Mouse (Mus musculus): ENCODE measurements around the gene Ptprn. TPM values are rescaled to one million over a fixed set of nuclear protein-coding genes. Genes with fewer than 3 reads are reported as not detected.
A peak's percentile ranks its signal among the peaks of the same experiment; 100 is the strongest.

Gene Ptprn
- total RNA-seq, 2 experiments from 2014 or later: not detected

GRCm38 (mm10) chr1:75208967-75209678 lies 55.2 kb downstream of the Ptprn start:
- peak; percentile 17; the same call in 1 of the 2 replicates for ATAC-seq (replicated peaks; ENCODE audit: low FRiP score, poor library complexity, severe bottlenecking)

GRCm38 (mm10) chr1:75201236-75201635 lies 63.1 kb downstream of the Ptprn start:
- ATAC-seq (replicated peaks; ENCODE audit: low FRiP score, poor library complexity, severe bottlenecking): no peak

Other genes with a start within 250 kb of the Ptprn start
- 5.8 and 12.2 TPM in 2 replicates for gene Nhej1, start 139.3 kb downstream of the Ptprn start, total RNA-seq (2015; ENCODE audit: low replicate concordance)
- gene Nhej1, start 139.3 kb downstream of the Ptprn start, total RNA-seq (2017; ENCODE audit: low replicate concordance): 10.5 and 11.0 TPM in 2 replicates
- not detected in 2 replicates for gene Slc23a3, start 130.6 kb downstream of the Ptprn start, total RNA-seq (2015; ENCODE audit: low replicate concordance)
- not detected in 2 replicates for gene Slc23a3, start 130.6 kb downstream of the Ptprn start, total RNA-seq (2017; ENCODE audit: low replicate concordance)
- gene Cnppd1, start 121.8 kb downstream of the Ptprn start, total RNA-seq (2015; ENCODE audit: low replicate concordance): 28.5 and 33.5 TPM in 2 replicates
- 66.4 and 76.2 TPM in 2 replicates for gene Cnppd1, start 121.8 kb downstream of the Ptprn start, total RNA-seq (2017; ENCODE audit: low replicate concordance)
- 145 and 163 TPM in 2 replicates for gene Retreg2, start 121.7 kb downstream of the Ptprn start, total RNA-seq (2015; ENCODE audit: low replicate concordance)
- gene Retreg2, start 121.7 kb downstream of the Ptprn start, total RNA-seq (2017; ENCODE audit: low replicate concordance): 133 and 149 TPM in 2 replicates
- 43.6 and 75.0 TPM in 2 replicates for gene Zfand2b, start 95.9 kb downstream of the Ptprn start, total RNA-seq (2015; ENCODE audit: low replicate concordance)
- 54.6 and 69.4 TPM in 2 replicates for gene Zfand2b, start 95.9 kb downstream of the Ptprn start, total RNA-seq (2017; ENCODE audit: low replicate concordance)
- 198 and 219 TPM in 2 replicates for gene Abcb6, start 84.1 kb downstream of the Ptprn start, total RNA-seq (2015; ENCODE audit: low replicate concordance)
- gene Abcb6, start 84.1 kb downstream of the Ptprn start, total RNA-seq (2017; ENCODE audit: low replicate concordance): 116 and 174 TPM in 2 replicates
- 5.9 and 7.6 TPM in 2 replicates for gene Ankzf1, start 72.4 kb downstream of the Ptprn start, total RNA-seq (2015; ENCODE audit: low replicate concordance)
- gene Ankzf1, start 72.4 kb downstream of the Ptprn start, total RNA-seq (2017; ENCODE audit: low replicate concordance): 8.9 and 10.0 TPM in 2 replicates
- 29.2 and 39.4 TPM in 2 replicates for gene Atg9a, start 72.3 kb downstream of the Ptprn start, total RNA-seq (2015; ENCODE audit: low replicate concordance)
- gene Atg9a, start 72.3 kb downstream of the Ptprn start, total RNA-seq (2017; ENCODE audit: low replicate concordance): 38.8 and 54.5 TPM in 2 replicates
- 23.1 and 23.9 TPM in 2 replicates for gene Glb1l, start 53.7 kb downstream of the Ptprn start, total RNA-seq (2015; ENCODE audit: low replicate concordance)
- 14.2 and 43.3 TPM in 2 replicates for gene Glb1l, start 53.7 kb downstream of the Ptprn start, total RNA-seq (2017; ENCODE audit: low replicate concordance)
- 96.0 and 112 TPM in 2 replicates for gene Stk16, start 53.7 kb downstream of the Ptprn start, total RNA-seq (2015; ENCODE audit: low replicate concordance)
- 82.3 and 141 TPM in 2 replicates for gene Stk16, start 53.7 kb downstream of the Ptprn start, total RNA-seq (2017; ENCODE audit: low replicate concordance)
- 474 and 550 TPM in 2 replicates for gene Tuba4a, start 44.6 kb downstream of the Ptprn start, total RNA-seq (2015; ENCODE audit: low replicate concordance)
- 246 TPM in 2 replicates for gene Tuba4a, start 44.6 kb downstream of the Ptprn start, total RNA-seq (2017; ENCODE audit: low replicate concordance)
- not detected in 2 replicates for gene A630095N17Rik, start 32.4 kb downstream of the Ptprn start, total RNA-seq (2015; ENCODE audit: low replicate concordance)
- gene A630095N17Rik, start 32.4 kb downstream of the Ptprn start, total RNA-seq (2017; ENCODE audit: low replicate concordance): not detected in 2 replicates
- 154 and 158 TPM in 2 replicates for gene Dnajb2, start 28.1 kb downstream of the Ptprn start, total RNA-seq (2015; ENCODE audit: low replicate concordance)
- gene Dnajb2, start 28.1 kb downstream of the Ptprn start, total RNA-seq (2017; ENCODE audit: low replicate concordance): 356 and 386 TPM in 2 replicates
- gene Resp18, start 13.9 kb upstream of the Ptprn start, total RNA-seq (2015; ENCODE audit: low replicate concordance): not detected in 2 replicates
- not detected in 2 replicates for gene Resp18, start 13.9 kb upstream of the Ptprn start, total RNA-seq (2017; ENCODE audit: low replicate concordance)
- 7.5 and 7.6 TPM in 2 replicates for gene Dnpep, start 53.5 kb upstream of the Ptprn start, total RNA-seq (2015; ENCODE audit: low replicate concordance)
- 1.7 and 6.5 TPM in 2 replicates for gene Dnpep, start 53.5 kb upstream of the Ptprn start, total RNA-seq (2017; ENCODE audit: low replicate concordance)
- gene Des, start 95.8 kb upstream of the Ptprn start, total RNA-seq (2015; ENCODE audit: low replicate concordance): not detected in 2 replicates
- gene Des, start 95.8 kb upstream of the Ptprn start, total RNA-seq (2017; ENCODE audit: low replicate concordance): not detected in 2 replicates
- gene Speg, start 110.8 kb upstream of the Ptprn start, total RNA-seq (2015; ENCODE audit: low replicate concordance): not detected in 2 replicates
- 0.13 TPM in 1 of 2 replicates, not detected in the other for gene Speg, start 110.8 kb upstream of the Ptprn start, total RNA-seq (2017; ENCODE audit: low replicate concordance)
- gene Gmppa, start 171.4 kb upstream of the Ptprn start, total RNA-seq (2015; ENCODE audit: low replicate concordance): 17.6 and 23.1 TPM in 2 replicates
- gene Gmppa, start 171.4 kb upstream of the Ptprn start, total RNA-seq (2017; ENCODE audit: low replicate concordance): 3.6 and 10.8 TPM in 2 replicates
- gene Asic4, start 185.9 kb upstream of the Ptprn start, total RNA-seq (2015; ENCODE audit: low replicate concordance): not detected in 2 replicates
- gene Asic4, start 185.9 kb upstream of the Ptprn start, total RNA-seq (2017; ENCODE audit: low replicate concordance): not detected in 2 replicates
- gene Chpf, start 214.8 kb upstream of the Ptprn start, total RNA-seq (2015; ENCODE audit: low replicate concordance): not detected in 2 replicates
- gene Chpf, start 214.8 kb upstream of the Ptprn start, total RNA-seq (2017; ENCODE audit: low replicate concordance): 0.77 TPM in 1 of 2 replicates, not detected in the other
- not detected in 2 replicates for gene Tmem198, start 215.0 kb upstream of the Ptprn start, total RNA-seq (2015; ENCODE audit: low replicate concordance)
- not detected in 2 replicates for gene Tmem198, start 215.0 kb upstream of the Ptprn start, total RNA-seq (2017; ENCODE audit: low replicate concordance)
- not detected in 2 replicates for gene Obsl1, start 241.9 kb upstream of the Ptprn start, total RNA-seq (2015; ENCODE audit: low replicate concordance)
- gene Obsl1, start 241.9 kb upstream of the Ptprn start, total RNA-seq (2017; ENCODE audit: low replicate concordance): 0.64 TPM in 1 of 2 replicates, not detected in the other
- not detected in 2 replicates for gene Inha, start 242.6 kb upstream of the Ptprn start, total RNA-seq (2015; ENCODE audit: low replicate concordance)
- not detected in 2 replicates for gene Inha, start 242.6 kb upstream of the Ptprn start, total RNA-seq (2017; ENCODE audit: low replicate concordance)